Mouse (Mus musculus): ENCODE results near the gene Xpot. TPM values are rescaled to one million over a fixed set of nuclear protein-coding genes. Genes with fewer than 3 reads are reported as not detected.

The Xpot gene
- polyA plus RNA-seq, 1 experiment from 2014 or later = 30.7 TPM

- H3K9me3 ChIP-seq (replicated peaks; ENCODE audit: control insufficient read depth, low read length, poor library complexity, severe bottlenecking) = no peaks in the 10 kb centered on the region
- no peak overlapping the region for H3K9ac ChIP-seq (ENCODE audit: low read depth, low read length)
- ATAC-seq = no peak
- H3K36me3 ChIP-seq (ENCODE audit: control insufficient read depth, insufficient read depth, low read length) = peaks cover 40% of the 10 kb centered on the region
- 73% methylated on average over 6 of the region's 6 CpGs for WGBS
- no peaks in the 10 kb centered on the region for H3K27me3 ChIP-seq (ENCODE audit: control insufficient read depth, insufficient read depth, low read depth, low read length)
- H3K4me2 ChIP-seq (ENCODE audit: low read length) = no peak overlapping the region
- H3K27ac ChIP-seq (ENCODE audit: low read length) = no peak overlapping the region
- no peaks in the 10 kb centered on the region for H3K4me1 ChIP-seq (ENCODE audit: control insufficient read depth, insufficient read depth, low read length)
- H3K4me3 ChIP-seq (ENCODE audit: low read depth, low read length) = no peak overlapping the region
Observed at GRCm38 (mm10) chr10:121556263-121556662, 69.9 kb downstream of the Xpot start.

DNA sequence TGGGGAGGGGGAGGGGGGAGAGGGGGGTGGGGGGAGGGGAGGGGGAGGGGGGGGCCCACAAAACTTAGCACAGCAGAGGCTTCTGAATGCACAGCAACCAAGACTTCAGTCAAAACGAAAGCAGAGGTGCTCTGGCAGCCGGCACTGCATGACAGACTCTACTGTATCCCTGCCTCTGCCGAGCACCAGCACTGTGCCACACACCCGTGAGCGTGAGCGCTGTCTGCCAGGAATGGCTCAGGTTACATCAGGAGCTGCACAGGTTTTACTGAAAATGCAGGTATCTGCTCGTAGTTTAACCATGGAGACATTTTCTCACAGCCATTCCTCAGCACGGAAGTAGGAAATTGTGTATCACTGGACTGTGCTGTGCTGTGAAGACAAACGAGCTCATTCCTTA is 75.8 kb downstream of the Xpot start:
- H3K4me3 ChIP-seq (ENCODE audit: low read depth, low read length) = no peak overlapping the region
- H3K27me3 ChIP-seq (ENCODE audit: control insufficient read depth, insufficient read depth, low read depth, low read length) = no peaks in the 10 kb centered on the region
- no peaks in the 10 kb centered on the region for H3K9me3 ChIP-seq (replicated peaks; ENCODE audit: control insufficient read depth, low read length, poor library complexity, severe bottlenecking)
- ATAC-seq = no peak
- H3K36me3 ChIP-seq (ENCODE audit: control insufficient read depth, insufficient read depth, low read length) = peaks cover 40% of the 10 kb centered on the region
- H3K27ac ChIP-seq (ENCODE audit: low read length) = no peak overlapping the region
- H3K4me1 ChIP-seq (ENCODE audit: control insufficient read depth, insufficient read depth, low read length) = no peaks in the 10 kb centered on the region
- no peak overlapping the region for H3K9ac ChIP-seq (ENCODE audit: low read depth, low read length)
- H3K4me2 ChIP-seq (ENCODE audit: low read length) = no peak overlapping the region
- WGBS = 91% methylated on average over 9 of the region's 9 CpGs

DNA sequence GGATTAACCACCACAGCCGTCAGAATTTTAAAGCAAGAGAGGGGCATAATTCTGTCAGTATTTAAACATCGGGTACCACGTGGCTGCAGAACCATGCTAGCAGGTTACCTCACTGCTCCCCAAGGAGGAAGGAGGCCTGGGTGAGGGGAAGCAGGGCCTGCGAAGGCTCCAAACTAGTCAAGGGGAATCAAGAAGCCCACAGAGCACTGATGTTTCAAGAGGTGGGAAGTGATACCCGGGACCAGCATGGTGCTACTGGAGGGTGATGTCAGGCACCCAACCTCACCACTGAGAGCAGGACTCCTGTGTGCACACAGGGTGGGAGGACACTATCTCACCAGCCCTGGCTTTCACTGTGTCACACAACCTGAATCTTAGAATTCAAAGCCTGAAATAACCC is 76.5 kb downstream of the Xpot start:
- Histone ChIP-seq H3K9me3 (replicated peaks; ENCODE audit: control insufficient read depth, low read length, poor library complexity, severe bottlenecking) (no peaks in the 10 kb centered on the region), H3K27ac (ENCODE audit: low read length) (no peak overlapping the region), H3K9ac (ENCODE audit: low read depth, low read length) (no peak overlapping the region), H3K4me1 (ENCODE audit: control insufficient read depth, insufficient read depth, low read length) (no peaks in the 10 kb centered on the region), H3K27me3 (ENCODE audit: control insufficient read depth, insufficient read depth, low read depth, low read length) (no peaks in the 10 kb centered on the region), H3K36me3 (ENCODE audit: control insufficient read depth, insufficient read depth, low read length) (peaks cover 38% of the 10 kb centered on the region), H3K4me3 (ENCODE audit: low read depth, low read length) (no peak overlapping the region), H3K4me2 (ENCODE audit: low read length) (no peak overlapping the region)
- 91% methylated on average over 5 of the region's 5 CpGs for WGBS
- no peak for ATAC-seq

- H3K4me2 ChIP-seq (ENCODE audit: low read length) = no peak overlapping the region
- ATAC-seq = no peak
- no peak overlapping the region for H3K4me3 ChIP-seq (ENCODE audit: low read depth, low read length)
- peaks cover 21% of the 10 kb centered on the region for H3K36me3 ChIP-seq (ENCODE audit: control insufficient read depth, insufficient read depth, low read length)
- 78% methylated on average over 6 of the region's 6 CpGs for WGBS
- H3K27ac ChIP-seq (ENCODE audit: low read length) = no peak overlapping the region
- no peaks in the 10 kb centered on the region for H3K9me3 ChIP-seq (replicated peaks; ENCODE audit: control insufficient read depth, low read length, poor library complexity, severe bottlenecking)
- no peaks in the 10 kb centered on the region for H3K4me1 ChIP-seq (ENCODE audit: control insufficient read depth, insufficient read depth, low read length)
- no peak overlapping the region for H3K9ac ChIP-seq (ENCODE audit: low read depth, low read length)
- H3K27me3 ChIP-seq (ENCODE audit: control insufficient read depth, insufficient read depth, low read depth, low read length) = no peaks in the 10 kb centered on the region
Observed at GRCm38 (mm10) chr10:121547162-121547561, 79.0 kb downstream of the Xpot start.

DNA sequence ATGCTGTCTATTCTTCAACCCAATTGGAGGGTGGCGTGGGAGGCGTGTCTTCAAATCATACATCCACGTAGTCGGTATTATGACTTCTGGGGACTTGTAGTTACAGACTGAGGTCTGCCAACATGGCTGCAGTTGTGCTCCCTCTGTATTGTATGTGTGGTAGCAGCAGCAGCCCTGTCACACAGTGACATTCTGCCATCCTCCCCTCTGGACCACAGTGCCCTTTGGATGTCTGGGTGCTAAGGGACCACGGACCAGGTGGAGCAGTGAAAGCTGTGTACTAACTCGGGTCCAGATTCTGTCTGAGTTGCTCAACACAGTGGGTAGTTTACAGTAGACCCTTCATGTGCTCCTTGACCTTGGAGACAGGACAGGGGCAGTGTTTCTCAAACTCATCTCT is 82.6 kb downstream of the Xpot start:
- Histone ChIP-seq H3K27ac (ENCODE audit: low read length) (no peak overlapping the region), H3K9ac (ENCODE audit: low read depth, low read length) (no peak overlapping the region), H3K4me2 (ENCODE audit: low read length) (no peak overlapping the region), H3K4me1 (ENCODE audit: control insufficient read depth, insufficient read depth, low read length) (no peaks in the 10 kb centered on the region), H3K4me3 (ENCODE audit: low read depth, low read length) (no peak overlapping the region), H3K36me3 (ENCODE audit: control insufficient read depth, insufficient read depth, low read length) (peaks cover 6% of the 10 kb centered on the region; the same call in 1 of the 2 replicates), H3K27me3 (ENCODE audit: control insufficient read depth, insufficient read depth, low read depth, low read length) (no peaks in the 10 kb centered on the region), H3K9me3 (replicated peaks; ENCODE audit: control insufficient read depth, low read length, poor library complexity, severe bottlenecking) (no peaks in the 10 kb centered on the region)
- ATAC-seq = no peak
- WGBS = 94% methylated on average over 6 of the region's 6 CpGs

- Histone ChIP-seq H3K27me3 (ENCODE audit: control insufficient read depth, insufficient read depth, low read depth, low read length) (no peaks in the 10 kb centered on the region), H3K4me2 (ENCODE audit: low read length) (no peak overlapping the region), H3K4me3 (ENCODE audit: low read depth, low read length) (no peak overlapping the region), H3K4me1 (ENCODE audit: control insufficient read depth, insufficient read depth, low read length) (no peaks in the 10 kb centered on the region), H3K27ac (ENCODE audit: low read length) (no peak overlapping the region), H3K9ac (ENCODE audit: low read depth, low read length) (no peak overlapping the region), H3K36me3 (ENCODE audit: control insufficient read depth, insufficient read depth, low read length) (peaks cover 6% of the 10 kb centered on the region; the same call in 1 of the 2 replicates), H3K9me3 (replicated peaks; ENCODE audit: control insufficient read depth, low read length, poor library complexity, severe bottlenecking) (no peaks in the 10 kb centered on the region)
- WGBS = 97% methylated on average over 3 of the region's 3 CpGs
- ATAC-seq = no peak
Observed at GRCm38 (mm10) chr10:121542156-121542555, 84.0 kb downstream of the Xpot start.

Small RNA genes lying within 50 kb of the gene (microRNA-seq; reads per million reads assigned to microRNA genes)
- not detected for gene Gm24330

Other genes starting within 250 kb of the Xpot start
- gene Rassf3, start 150.0 kb downstream of the Xpot start, polyA plus RNA-seq (2015; fragmentation: Nextera tagmentation; extraction: Ambion mirVana) = 4.2 and 4.6 TPM in 2 replicates
- 31.1 and 35.9 TPM in 2 replicates for gene Tbk1, start 39.5 kb downstream of the Xpot start, polyA plus RNA-seq (2015; fragmentation: Nextera tagmentation; extraction: Ambion mirVana)
- gene D930020B18Rik, start 15.3 kb upstream of the Xpot start, polyA plus RNA-seq (2015; fragmentation: Nextera tagmentation; extraction: Ambion mirVana) = 0.24 and 0.44 TPM in 2 replicates
- 2.3 and 2.4 TPM in 2 replicates for gene BC048403, start 113.6 kb upstream of the Xpot start, polyA plus RNA-seq (2015; fragmentation: Nextera tagmentation; extraction: Ambion mirVana)